Mouse (Mus musculus): ENCODE results near the gene Gm5926.
"Not testable (repeated sequence)": the region's sequence is repeated elsewhere in the genome, so short reads cannot be mapped to it uniquely, and the experiment has no call there.

Gm5926 gene

GRCm38 (mm10) chrX:32650416-32650815, at the start of gene Gm5926:
TSS of gene Gm5926 (plus strand) at chrX:32650716.
- not testable (repeated sequence) for DNase-seq (ENCODE audit: low spot score)

DNA sequence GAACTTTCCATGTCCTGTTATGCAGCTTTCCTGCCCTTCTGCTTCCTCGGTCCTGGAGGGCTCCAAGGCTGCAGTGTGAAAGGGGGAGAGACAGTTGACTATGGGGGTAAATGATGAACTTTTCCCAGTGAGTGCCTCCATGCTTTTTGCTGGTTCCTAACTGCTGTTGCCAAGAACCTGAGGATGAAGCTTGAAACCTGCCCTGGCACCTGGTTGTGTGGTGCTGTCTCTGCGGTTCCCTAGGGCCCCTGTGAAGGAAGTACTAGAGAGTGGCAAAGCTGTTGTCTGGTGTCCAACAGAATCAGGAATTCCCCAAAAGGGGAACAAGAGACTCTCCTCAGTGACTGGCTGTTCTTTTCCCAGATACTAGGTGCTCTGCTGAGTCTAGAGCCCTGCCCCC, 49.5 kb upstream of the Gm5926 start:
- not testable (repeated sequence) for DNase-seq (ENCODE audit: low spot score)

- not testable (repeated sequence) for DNase-seq (ENCODE audit: low spot score)
Measured at GRCm38 (mm10) chrX:32601425-32601824, 49.1 kb upstream of the Gm5926 start.

Measured in yolk sac, embryonic 10.5 days (tissue).